Mouse (Mus musculus): ENCODE results near the gene Tbc1d2b. TPM values are rescaled to one million over a fixed set of nuclear protein-coding genes. Genes with fewer than 3 reads are reported as not detected.

The Tbc1d2b gene
- polyA plus RNA-seq, 1 experiment from 2014 or later, result 9.9 TPM

DNA sequence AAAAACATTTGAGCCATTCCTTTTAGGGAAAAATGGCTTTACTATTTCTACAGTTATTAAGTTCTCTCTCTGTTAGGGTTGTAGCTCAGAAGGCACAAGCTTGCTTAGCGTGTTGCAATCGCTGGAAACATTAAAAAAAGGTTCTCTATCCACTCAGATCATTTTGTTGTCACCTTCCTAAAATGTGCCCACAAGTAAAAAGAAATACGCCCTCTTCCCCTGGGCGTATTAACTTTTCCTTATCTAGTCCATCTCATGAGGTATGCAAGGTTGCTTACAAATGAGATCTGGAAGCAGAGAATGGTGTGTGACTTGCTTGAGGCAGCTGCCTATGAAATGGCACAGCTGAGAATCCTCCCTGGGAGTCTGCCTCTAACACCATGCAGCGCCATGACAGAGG lies 33.8 kb downstream of the Tbc1d2b start:
- Histone ChIP-seq H3K4me3 (ENCODE audit: low read depth, low read length) (no peak overlapping the region), H3K36me3 (replicated peaks; ENCODE audit: control insufficient read depth, insufficient read depth, low read depth, low read length) (no peaks in the 10 kb centered on the region), H3K9me3 (replicated peaks; ENCODE audit: control insufficient read depth, low read length) (no peaks in the 10 kb centered on the region), H3K4me2 (ENCODE audit: low read depth, low read length) (no peak overlapping the region), H3K9ac (replicated peaks; ENCODE audit: low read length) (no peak overlapping the region), H3K27ac (replicated peaks; ENCODE audit: low read depth, low read length) (no peak overlapping the region), H3K4me1 (ENCODE audit: control insufficient read depth, insufficient read depth, low read length) (no peaks in the 10 kb centered on the region), H3K27me3 (ENCODE audit: control insufficient read depth, insufficient read depth, low read length) (no peaks in the 10 kb centered on the region)
- 94% methylated on average over 5 of the region's 5 CpGs for WGBS
- no peak for DNase-seq (ENCODE audit: low spot score)
- no peak for ATAC-seq (replicated peaks; ENCODE audit: insufficient number of reproducible peaks, low FRiP score, low TSS enrichment, low read depth)

DNA sequence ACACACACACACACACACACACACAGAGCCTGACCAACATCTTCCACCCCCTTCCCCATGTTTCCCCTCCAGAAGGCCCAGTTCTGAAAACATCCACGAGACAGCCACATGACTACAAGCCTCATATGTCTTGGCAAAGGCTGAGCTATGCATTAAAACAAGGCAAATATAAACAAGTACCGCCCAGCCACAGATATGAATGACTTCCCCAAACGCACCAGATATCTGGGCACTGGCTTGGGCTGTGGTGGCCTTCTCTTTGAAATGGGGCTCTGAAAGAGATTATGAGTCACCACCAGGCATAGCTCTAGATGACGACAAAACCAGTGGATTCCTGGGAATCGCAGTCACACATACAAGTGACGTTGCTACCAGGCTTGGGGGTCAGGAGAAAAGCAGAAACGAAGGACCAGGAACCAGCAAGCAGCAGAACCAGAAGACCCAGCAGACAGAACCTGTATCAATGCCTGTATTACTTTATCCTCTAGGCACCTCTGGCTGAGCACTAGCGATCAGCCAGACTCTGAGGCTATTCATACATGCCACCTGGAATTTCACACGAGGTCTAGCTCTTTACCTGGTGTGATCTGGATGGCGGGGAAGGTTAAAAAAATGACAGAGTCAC lies 35.2 kb downstream of the Tbc1d2b start:
- no peak overlapping the region for H3K4me3 ChIP-seq (ENCODE audit: low read depth, low read length)
- H3K36me3 ChIP-seq (replicated peaks; ENCODE audit: control insufficient read depth, insufficient read depth, low read depth, low read length), result no peaks in the 10 kb centered on the region
- H3K27ac ChIP-seq (replicated peaks; ENCODE audit: low read depth, low read length), result no peak overlapping the region
- H3K4me2 ChIP-seq (ENCODE audit: low read depth, low read length), result no peak overlapping the region
- no peaks in the 10 kb centered on the region for H3K9me3 ChIP-seq (replicated peaks; ENCODE audit: control insufficient read depth, low read length)
- DNase-seq (ENCODE audit: low spot score) (no peak), ATAC-seq (replicated peaks; ENCODE audit: insufficient number of reproducible peaks, low FRiP score, low TSS enrichment, low read depth) (no peak)
- no peaks in the 10 kb centered on the region for H3K4me1 ChIP-seq (ENCODE audit: control insufficient read depth, insufficient read depth, low read length)
- no peaks in the 10 kb centered on the region for H3K27me3 ChIP-seq (ENCODE audit: control insufficient read depth, insufficient read depth, low read length)
- no peak overlapping the region for H3K9ac ChIP-seq (replicated peaks; ENCODE audit: low read length)
- WGBS, result 89% methylated on average over 10 of the region's 10 CpGs

DNA sequence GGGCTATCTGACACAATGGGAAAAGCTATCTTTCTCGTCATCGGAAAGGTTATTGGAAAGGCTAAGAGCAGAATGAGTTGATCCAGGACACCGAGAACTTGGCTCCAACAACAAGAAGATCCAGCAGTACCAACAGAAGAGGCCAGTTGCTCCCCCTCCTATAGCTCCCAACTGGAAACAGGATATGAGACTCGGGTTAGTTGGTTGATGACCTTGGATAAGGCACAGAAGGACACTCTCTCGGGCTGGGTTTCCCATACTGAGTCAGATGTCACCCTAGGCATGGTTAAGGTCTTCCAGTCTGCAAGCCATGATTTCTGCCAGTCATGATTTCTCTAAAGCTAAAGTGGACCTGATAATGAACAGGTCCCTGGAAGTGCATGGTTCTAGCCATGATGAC lies 35.8 kb downstream of the Tbc1d2b start:
- Histone ChIP-seq H3K4me3 (ENCODE audit: low read depth, low read length) (no peak overlapping the region), H3K27ac (replicated peaks; ENCODE audit: low read depth, low read length) (no peak overlapping the region), H3K9me3 (replicated peaks; ENCODE audit: control insufficient read depth, low read length) (no peaks in the 10 kb centered on the region), H3K4me1 (ENCODE audit: control insufficient read depth, insufficient read depth, low read length) (no peaks in the 10 kb centered on the region), H3K27me3 (ENCODE audit: control insufficient read depth, insufficient read depth, low read length) (no peaks in the 10 kb centered on the region), H3K9ac (replicated peaks; ENCODE audit: low read length) (no peak overlapping the region), H3K4me2 (ENCODE audit: low read depth, low read length) (no peak overlapping the region), H3K36me3 (replicated peaks; ENCODE audit: control insufficient read depth, insufficient read depth, low read depth, low read length) (no peaks in the 10 kb centered on the region)
- DNase-seq (ENCODE audit: low spot score) (no peak), ATAC-seq (replicated peaks; ENCODE audit: insufficient number of reproducible peaks, low FRiP score, low TSS enrichment, low read depth) (no peak)
- 93% methylated on average over 5 of the region's 5 CpGs for WGBS

DNA sequence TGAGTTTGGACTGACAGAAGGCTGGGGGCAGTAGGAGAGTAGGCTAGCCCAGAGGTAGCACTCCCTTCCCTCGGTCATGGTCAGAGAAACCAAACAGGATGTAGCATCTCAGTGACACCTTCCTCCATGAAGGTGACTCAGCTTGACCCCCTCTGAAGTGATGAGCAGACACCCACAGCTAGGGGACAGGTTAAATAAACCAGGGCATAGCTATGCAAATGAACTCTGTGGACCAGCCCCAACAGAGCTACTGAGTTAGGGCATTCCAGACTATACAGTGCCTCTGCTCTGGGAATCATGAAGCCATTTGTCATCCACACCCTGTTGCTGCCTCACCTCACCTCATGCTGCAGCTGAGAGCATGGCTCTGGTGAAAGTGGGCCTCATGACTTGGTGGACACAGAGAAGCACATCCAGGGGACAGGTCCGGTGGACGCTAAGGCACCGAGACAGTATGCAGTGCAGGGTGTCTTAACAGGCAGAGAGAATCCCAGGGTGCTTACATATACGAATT lies 36.6 kb downstream of the Tbc1d2b start:
- H3K27ac ChIP-seq (replicated peaks; ENCODE audit: low read depth, low read length), result no peak overlapping the region
- H3K4me1 ChIP-seq (ENCODE audit: control insufficient read depth, insufficient read depth, low read length), result no peaks in the 10 kb centered on the region
- no peak overlapping the region for H3K4me2 ChIP-seq (ENCODE audit: low read depth, low read length)
- H3K4me3 ChIP-seq (ENCODE audit: low read depth, low read length), result no peak overlapping the region
- no peak overlapping the region for H3K9ac ChIP-seq (replicated peaks; ENCODE audit: low read length)
- no peaks in the 10 kb centered on the region for H3K27me3 ChIP-seq (ENCODE audit: control insufficient read depth, insufficient read depth, low read length)
- no peaks in the 10 kb centered on the region for H3K9me3 ChIP-seq (replicated peaks; ENCODE audit: control insufficient read depth, low read length)
- DNase-seq (ENCODE audit: low spot score) (no peak), ATAC-seq (replicated peaks; ENCODE audit: insufficient number of reproducible peaks, low FRiP score, low TSS enrichment, low read depth) (no peak)
- H3K36me3 ChIP-seq (replicated peaks; ENCODE audit: control insufficient read depth, insufficient read depth, low read depth, low read length), result no peaks in the 10 kb centered on the region
- WGBS, result 81% methylated on average over 5 of the region's 5 CpGs

DNA sequence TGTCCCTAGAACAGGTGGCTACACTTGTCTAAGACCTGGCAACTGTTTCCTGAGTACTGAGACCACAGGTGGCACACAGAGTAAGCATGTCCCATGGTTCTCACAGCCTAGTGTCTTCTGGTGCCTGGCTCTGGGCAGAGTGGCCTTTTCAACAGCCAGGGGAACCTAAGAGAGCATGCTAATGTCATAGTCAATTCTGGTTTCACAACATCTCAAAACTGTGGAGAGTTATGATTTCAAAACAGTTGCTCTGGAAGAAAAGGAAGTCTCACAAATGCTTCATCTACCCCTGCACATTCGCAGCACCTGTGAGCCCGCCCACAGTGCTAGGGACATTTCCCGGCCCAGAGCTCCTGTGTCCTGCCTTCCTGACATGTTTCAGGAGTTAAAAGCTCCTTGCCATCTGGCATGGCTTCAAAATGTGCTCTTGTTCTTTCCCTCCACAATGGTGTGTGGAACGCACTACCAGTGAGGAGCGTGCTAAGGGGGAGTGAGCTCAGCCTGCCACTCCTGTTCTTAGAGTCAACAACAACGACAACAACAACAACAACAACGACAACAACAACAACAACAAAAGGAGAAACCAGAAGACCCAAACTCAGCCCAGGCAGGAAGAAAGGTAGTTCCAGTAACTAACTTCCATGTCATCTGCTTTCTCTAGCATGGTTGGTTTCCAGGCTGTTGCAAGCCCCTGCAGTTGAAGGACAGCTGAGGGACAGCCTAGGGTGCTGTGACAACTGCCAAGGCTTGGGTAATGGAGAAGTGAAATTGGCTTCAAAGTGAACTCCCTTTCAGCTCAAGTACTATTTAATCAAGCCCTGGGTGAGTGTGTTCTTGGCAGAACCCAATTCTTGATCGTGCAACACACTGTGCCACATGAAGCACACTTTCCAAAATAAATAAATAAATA lies 37.6 kb downstream of the Tbc1d2b start:
- Histone ChIP-seq H3K4me3 (ENCODE audit: low read depth, low read length) (no peak overlapping the region), H3K27ac (replicated peaks; ENCODE audit: low read depth, low read length) (no peak overlapping the region), H3K27me3 (ENCODE audit: control insufficient read depth, insufficient read depth, low read length) (no peaks in the 10 kb centered on the region), H3K9me3 (replicated peaks; ENCODE audit: control insufficient read depth, low read length) (no peaks in the 10 kb centered on the region), H3K4me1 (ENCODE audit: control insufficient read depth, insufficient read depth, low read length) (no peaks in the 10 kb centered on the region), H3K4me2 (ENCODE audit: low read depth, low read length) (no peak overlapping the region), H3K9ac (replicated peaks; ENCODE audit: low read length) (no peak overlapping the region), H3K36me3 (replicated peaks; ENCODE audit: control insufficient read depth, insufficient read depth, low read depth, low read length) (no peaks in the 10 kb centered on the region)
- 86% methylated on average over 8 of the region's 8 CpGs for WGBS
- DNase-seq (ENCODE audit: low spot score) (no peak), ATAC-seq (replicated peaks; ENCODE audit: insufficient number of reproducible peaks, low FRiP score, low TSS enrichment, low read depth) (no peak)

DNA sequence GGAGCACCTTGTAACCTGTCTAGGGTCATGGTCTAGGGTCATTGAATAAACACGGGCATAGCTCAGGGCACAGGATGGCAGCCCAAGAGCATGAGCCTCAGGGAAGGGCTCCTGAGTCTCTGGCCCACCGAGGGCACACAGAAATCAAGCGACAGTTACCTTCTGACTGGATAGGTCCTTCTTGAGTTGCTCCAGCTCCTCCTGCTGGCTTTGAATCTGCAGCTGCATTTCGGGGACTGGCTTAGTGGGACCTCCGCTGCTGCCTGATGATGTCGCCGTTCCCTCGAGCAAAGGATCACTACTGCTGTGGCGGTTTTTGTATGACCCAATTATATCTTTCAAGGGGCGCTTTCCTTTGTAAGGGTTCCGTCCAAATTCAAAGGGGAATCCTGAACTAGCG lies 43.4 kb downstream of the Tbc1d2b start:
- no peak overlapping the region for H3K4me3 ChIP-seq (ENCODE audit: low read depth, low read length)
- ATAC-seq (replicated peaks; ENCODE audit: insufficient number of reproducible peaks, low FRiP score, low TSS enrichment, low read depth), result no peak
- 80% methylated on average over 12 of the region's 12 CpGs for WGBS

DNA sequence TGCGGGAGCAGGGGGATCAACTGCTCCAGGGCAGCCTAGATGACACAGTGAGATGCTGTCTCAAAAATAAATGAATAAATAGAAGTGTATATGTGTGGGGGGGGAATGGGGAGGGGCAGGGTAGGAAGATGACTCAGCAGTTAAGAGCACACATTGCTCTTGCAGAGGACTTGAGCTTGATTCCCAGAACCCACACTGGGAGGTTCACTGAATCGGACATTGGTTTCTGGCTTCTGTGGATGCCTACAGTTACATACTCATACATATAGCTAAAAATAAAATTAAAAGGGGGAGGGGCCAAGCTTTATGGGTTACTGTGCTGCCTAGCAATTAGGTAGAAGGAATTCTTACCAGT lies 43.9 kb downstream of the Tbc1d2b start:
- no peak overlapping the region for H3K9ac ChIP-seq (replicated peaks; ENCODE audit: low read length)
- no peak for ATAC-seq (replicated peaks; ENCODE audit: insufficient number of reproducible peaks, low FRiP score, low TSS enrichment, low read depth)

More for the DNA sequence above, 43.4 kb downstream of the Tbc1d2b start:
- H3K27ac ChIP-seq (replicated peaks; ENCODE audit: low read depth, low read length), result no peak overlapping the region
- H3K9ac ChIP-seq (replicated peaks; ENCODE audit: low read length), result no peak overlapping the region
- no peaks in the 10 kb centered on the region for H3K9me3 ChIP-seq (replicated peaks; ENCODE audit: control insufficient read depth, low read length)
- H3K36me3 ChIP-seq (replicated peaks; ENCODE audit: control insufficient read depth, insufficient read depth, low read depth, low read length), result no peaks in the 10 kb centered on the region
- H3K4me1 ChIP-seq (ENCODE audit: control insufficient read depth, insufficient read depth, low read length), result no peaks in the 10 kb centered on the region
- H3K4me2 ChIP-seq (ENCODE audit: low read depth, low read length), result no peak overlapping the region
- DNase-seq (ENCODE audit: low spot score), result no peak
- no peaks in the 10 kb centered on the region for H3K27me3 ChIP-seq (ENCODE audit: control insufficient read depth, insufficient read depth, low read length)

DNA sequence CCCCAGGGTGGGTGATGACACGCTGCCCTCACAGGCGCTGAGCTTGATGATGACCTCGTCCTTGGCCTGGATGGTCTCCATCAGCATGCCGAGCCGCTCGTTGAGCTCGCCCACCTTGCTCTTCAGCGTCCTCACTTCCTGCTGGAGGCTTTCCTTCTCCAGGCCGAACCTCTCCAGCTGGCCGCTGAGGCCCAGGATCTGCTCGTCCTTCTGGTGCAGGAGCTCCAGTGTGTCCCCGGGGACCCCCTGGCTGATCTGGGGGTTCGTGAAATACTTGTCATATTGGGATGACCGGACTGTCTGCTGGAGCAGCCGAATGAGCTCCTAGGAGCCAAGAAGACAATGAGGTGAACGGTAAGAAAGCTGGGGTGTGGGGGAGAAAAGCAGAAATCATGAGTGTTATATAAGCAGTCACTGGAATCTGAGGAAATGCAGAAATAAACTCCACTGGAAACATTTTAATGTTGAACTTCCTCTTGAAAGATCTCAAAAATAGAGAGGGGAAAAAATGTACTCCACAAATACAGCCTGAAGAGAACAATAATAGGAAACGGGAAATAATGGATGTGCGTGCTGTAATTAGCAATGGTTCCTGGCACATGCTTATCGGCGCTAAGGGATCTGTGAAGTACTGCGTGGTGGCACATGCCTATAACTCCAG lies 44.4 kb downstream of the Tbc1d2b start:
- ATAC-seq (replicated peaks; ENCODE audit: insufficient number of reproducible peaks, low FRiP score, low TSS enrichment, low read depth) (no peak), DNase-seq (ENCODE audit: low spot score) (no peak)
- Histone ChIP-seq H3K4me1 (ENCODE audit: control insufficient read depth, insufficient read depth, low read length) (no peaks in the 10 kb centered on the region), H3K27ac (replicated peaks; ENCODE audit: low read depth, low read length) (no peak overlapping the region), H3K4me2 (ENCODE audit: low read depth, low read length) (no peak overlapping the region), H3K36me3 (replicated peaks; ENCODE audit: control insufficient read depth, insufficient read depth, low read depth, low read length) (no peaks in the 10 kb centered on the region), H3K27me3 (ENCODE audit: control insufficient read depth, insufficient read depth, low read length) (no peaks in the 10 kb centered on the region), H3K4me3 (ENCODE audit: low read depth, low read length) (no peak overlapping the region), H3K9me3 (replicated peaks; ENCODE audit: control insufficient read depth, low read length) (no peaks in the 10 kb centered on the region), H3K9ac (replicated peaks; ENCODE audit: low read length) (no peak overlapping the region)
- WGBS, result 90% methylated on average over 21 of the region's 21 CpGs

More for the DNA sequence above, 43.9 kb downstream of the Tbc1d2b start:
- no peak overlapping the region for H3K4me2 ChIP-seq (ENCODE audit: low read depth, low read length)
- H3K27ac ChIP-seq (replicated peaks; ENCODE audit: low read depth, low read length), result no peak overlapping the region
- H3K36me3 ChIP-seq (replicated peaks; ENCODE audit: control insufficient read depth, insufficient read depth, low read depth, low read length), result no peaks in the 10 kb centered on the region
- DNase-seq (ENCODE audit: low spot score), result no peak
- no peak overlapping the region for H3K4me3 ChIP-seq (ENCODE audit: low read depth, low read length)
- no peaks in the 10 kb centered on the region for H3K9me3 ChIP-seq (replicated peaks; ENCODE audit: control insufficient read depth, low read length)
- H3K4me1 ChIP-seq (ENCODE audit: control insufficient read depth, insufficient read depth, low read length), result no peaks in the 10 kb centered on the region
- 86% methylated on average over 2 of the region's 2 CpGs for WGBS
- H3K27me3 ChIP-seq (ENCODE audit: control insufficient read depth, insufficient read depth, low read length), result no peaks in the 10 kb centered on the region
